Mouse (Mus musculus) lung, postnatal 0 days (tissue): ENCODE data around the gene Hoxa5.

ENCODE experiments used
- CTCF ChIP-seq: IDR thresholded peaks from 2 replicates; pipeline ENCODE4 v1.5.1; 2016; ENCODE audit warnings: antibody characterized with exemption, mild to moderate bottlenecking
- EP300 ChIP-seq: IDR thresholded peaks from 2 replicates; pipeline ENCODE4 v1.6.1; 2016; ENCODE audit warnings: antibody characterized with exemption, mild to moderate bottlenecking, control low read depth

DNA sequence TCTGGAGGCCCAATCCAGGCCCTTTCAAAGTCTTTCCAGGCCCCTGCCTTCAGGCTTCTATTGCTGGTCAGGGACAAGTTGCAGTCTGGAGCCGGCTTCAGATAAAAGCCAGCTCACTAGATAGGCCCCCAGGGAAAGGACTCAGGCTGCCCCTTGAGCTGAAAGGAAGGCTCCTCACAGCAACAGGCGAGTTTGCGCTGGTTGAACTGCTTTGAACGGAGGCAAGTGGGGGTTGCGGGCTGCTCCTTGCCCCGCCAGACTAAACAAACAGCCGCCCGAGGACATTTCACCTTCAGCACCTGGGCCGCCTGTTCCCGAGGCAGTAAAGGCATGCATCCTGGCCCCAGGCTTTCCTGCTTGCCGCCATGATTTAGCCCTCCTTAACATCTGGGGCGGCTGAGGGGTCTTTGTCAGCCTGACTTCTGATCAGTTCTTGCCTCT is 39.3 kb upstream of the Hoxa5 start:
- TF ChIP-seq CTCF, result no peak
- TF ChIP-seq EP300, result no peak
